In the genomic region with DNA sequence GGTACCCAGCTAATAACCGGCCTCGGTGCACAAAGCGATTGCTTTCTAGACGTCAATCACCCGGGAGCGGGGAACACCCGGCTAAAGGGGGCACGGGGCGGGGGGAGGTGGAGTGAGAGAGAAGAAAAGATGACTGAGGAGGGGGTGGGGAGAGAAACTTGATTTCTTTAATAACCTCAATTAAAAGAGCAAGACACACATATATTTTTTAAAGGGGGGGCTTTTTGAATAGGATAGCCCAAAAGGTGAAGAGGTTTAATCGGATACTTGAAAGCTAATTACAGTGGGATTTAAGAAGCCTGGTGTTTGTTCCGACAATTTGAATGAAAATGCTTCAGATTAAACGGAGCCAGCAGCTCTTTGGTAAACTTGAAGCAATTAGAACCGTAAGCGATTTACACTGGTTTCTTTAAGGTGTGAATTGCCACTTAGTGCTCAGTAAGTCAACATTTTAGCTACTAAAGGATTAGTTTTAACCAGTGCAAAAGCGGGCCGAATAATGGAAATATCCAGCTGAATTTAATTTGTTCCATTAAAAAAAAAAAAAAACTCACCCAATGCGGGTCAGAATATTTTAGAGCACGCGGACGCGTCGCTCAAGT, we compare ENCODE assay signal across 8 mouse cellular contexts. TPM values are rescaled to one million over a fixed set of nuclear protein-coding genes. Genes with fewer than 3 reads are reported as not detected.
DNase-seq lines count a peak whose midpoint lies in the region; ATAC-seq and TF ChIP-seq lines count a peak whose summit lies in the region.

No protein-coding gene starts in this region.

- no peak for TF ChIP-seq CTCF in stomach, postnatal 0 days (IDR thresholded peaks at IDR 0.05; ENCODE audit: low read depth)

- no peak for TF ChIP-seq EP300 in stomach, postnatal 0 days (optimal IDR thresholded peaks at IDR 0.05)

- DNase-seq in stomach, postnatal 0 days (ENCODE audit: low spot score) = no peak
- no peak for DNase-seq in spleen, postnatal 4 days (ENCODE audit: low spot score in 2 of 2)
- DNase-seq in thymus, adult 18-20 months = no peak
- no peak for DNase-seq in left cerebral cortex, postnatal 14 days (ENCODE audit: low spot score in 2 of 2)

- under 1% methylated on average over 22 of the region's 22 CpGs for WGBS in forebrain, embryonic 13.5 days
- 1% methylated on average over 22 of the region's 22 CpGs for WGBS in liver, embryonic 12.5 days (ENCODE audit: insufficient replicate concordance)
- WGBS in stomach, postnatal 0 days = 1% methylated on average over 22 of the region's 22 CpGs

- H3K9me3 ChIP-seq in megakaryocyte, embryonic 14.5 days = peaks cover 7% of the 10 kb centered on the region; the same call in 1 of the 2 replicates
- no peaks in the 10 kb centered on the region for H3K9me3 ChIP-seq in forebrain, embryonic 13.5 days (replicated peaks)
- H3K9me3 ChIP-seq in liver, embryonic 12.5 days (replicated peaks) = no peaks in the 10 kb centered on the region
- H3K9me3 ChIP-seq in stomach, postnatal 0 days (ENCODE audit: control insufficient read depth, low read length) = no peaks in the 10 kb centered on the region

- no peak for ATAC-seq in megakaryocyte, adult 5-6 weeks (ENCODE audit: poor library complexity, severe bottlenecking)
- no peak; the same call in 1 of the 2 replicates for ATAC-seq in forebrain, embryonic 13.5 days
- ATAC-seq in liver, embryonic 12.5 days = no peak
- no peak for ATAC-seq in stomach, postnatal 0 days (ENCODE audit: low FRiP score, low TSS enrichment)

- peak overlapping the region; percentile 62 for H3K9ac ChIP-seq in forebrain, embryonic 13.5 days
- no peak overlapping the region for H3K9ac ChIP-seq in liver, embryonic 12.5 days
- no peak overlapping the region for H3K9ac ChIP-seq in stomach, postnatal 0 days (ENCODE audit: low read length)

- peaks cover 93% of the 10 kb centered on the region for H3K27me3 ChIP-seq in megakaryocyte, embryonic 14.5 days (replicated peaks)
- H3K27me3 ChIP-seq in forebrain, embryonic 13.5 days = peaks cover 90% of the 10 kb centered on the region
- peaks cover 99% of the 10 kb centered on the region for H3K27me3 ChIP-seq in liver, embryonic 12.5 days (replicated peaks)
- H3K27me3 ChIP-seq in stomach, postnatal 0 days (ENCODE audit: control insufficient read depth, insufficient read depth, low read length) = peaks cover 30% of the 10 kb centered on the region

- H3K4me1 ChIP-seq in megakaryocyte, embryonic 14.5 days = peaks cover 50% of the 10 kb centered on the region
- peaks cover 35% of the 10 kb centered on the region for H3K4me1 ChIP-seq in forebrain, embryonic 13.5 days
- H3K4me1 ChIP-seq in liver, embryonic 12.5 days = peaks cover 10% of the 10 kb centered on the region; the same call in 1 of the 2 replicates
- no peaks in the 10 kb centered on the region; the same call in 1 of the 2 replicates for H3K4me1 ChIP-seq in stomach, postnatal 0 days (replicated peaks; ENCODE audit: control insufficient read depth, insufficient read depth)

- peak overlapping the region; percentile 75 for H3K4me2 ChIP-seq in forebrain, embryonic 13.5 days
- peak overlapping the region; percentile 48 for H3K4me2 ChIP-seq in liver, embryonic 12.5 days
- H3K4me2 ChIP-seq in stomach, postnatal 0 days (replicated peaks; ENCODE audit: low read depth) = peak overlapping the region; percentile 45

- intact Hi-C loops in left cerebral cortex, postnatal 14 days (cut with DNase I) = loop anchor here (5.0 kb wide), 1 partner anchor 243 kb away; no protein-coding TSS in a partner anchor

- H3K4me3 ChIP-seq in megakaryocyte, embryonic 14.5 days (replicated peaks) = peak overlapping the region; percentile 89
- H3K4me3 ChIP-seq in forebrain, embryonic 13.5 days = peak overlapping the region; percentile 40
- peak overlapping the region; percentile 26 for H3K4me3 ChIP-seq in liver, embryonic 12.5 days
- peak overlapping the region; percentile 26 for H3K4me3 ChIP-seq in stomach, postnatal 0 days (ENCODE audit: low read depth, low read length)

- peak overlapping the region; percentile 75 for H3K27ac ChIP-seq in forebrain, embryonic 13.5 days
- no peak overlapping the region for H3K27ac ChIP-seq in liver, embryonic 12.5 days
- H3K27ac ChIP-seq in stomach, postnatal 0 days (replicated peaks) = no peak overlapping the region

- H3K36me3 ChIP-seq in megakaryocyte, embryonic 14.5 days (replicated peaks; ENCODE audit: low read length) = no peaks in the 10 kb centered on the region
- H3K36me3 ChIP-seq in forebrain, embryonic 13.5 days (ENCODE audit: poor library complexity, severe bottlenecking) = no peaks in the 10 kb centered on the region
- H3K36me3 ChIP-seq in liver, embryonic 12.5 days = no peaks in the 10 kb centered on the region
- no peaks in the 10 kb centered on the region for H3K36me3 ChIP-seq in stomach, postnatal 0 days (ENCODE audit: control insufficient read depth, insufficient read depth, low read length)

RNA-seq across cellular contexts. Expression of gene Lhx8, which starts 1.6 kb away (rescaled TPM):
- polyA plus RNA-seq in megakaryocyte, embryonic 14.5 days (2012; ENCODE audit: insufficient read depth, low replicate concordance) = not detected in 2 replicates
- not detected in 2 replicates for total RNA-seq in megakaryocyte, adult 5-6 weeks (2015)
- not detected in 2 replicates for total RNA-seq in megakaryocyte, adult 5-6 weeks (2017)
- polyA plus RNA-seq in forebrain, embryonic 13.5 days (2015; fragmentation: Nextera tagmentation; extraction: Ambion mirVana) = 15.7 and 24.5 TPM in 2 replicates
- 0.11 TPM in 1 of 2 replicates, not detected in the other for polyA plus RNA-seq in liver, embryonic 12.5 days (2016; fragmentation: Nextera tagmentation; extraction: Ambion mirVana)
- polyA plus RNA-seq in stomach, postnatal 0 days (2015; fragmentation: Nextera tagmentation; extraction: Ambion mirVana) = not detected in 2 replicates
- total RNA-seq in left cerebral cortex, postnatal 14 days (2021) = 1 to 10 TPM in 1 of 2 experiments, not detected in 1; 1.4 TPM

Comparison
In these comparisons a context has a peak if more than half of its experiments do, and no peak if none do; other contexts are left out.
1. H3K4me3 ChIP-seq: peak in every context shown above with its lines; median percentile 89 in megakaryocyte, embryonic 14.5 days; 40 in forebrain, embryonic 13.5 days; 26 in liver, embryonic 12.5 days; 26 in stomach, postnatal 0 days.
2. RNA of gene Lhx8, which starts 1.6 kb away (polyA plus RNA-seq): 15.7 to 24.5 TPM in forebrain, embryonic 13.5 days; 0.11 TPM in liver, embryonic 12.5 days, not detected in stomach, postnatal 0 days and not detected in megakaryocyte, embryonic 14.5 days; every median in the first group is over 10 times any median in the second.
3. Peak in every context shown above with its lines, with median percentiles within 50 percentile points of each other: H3K4me2 ChIP-seq.